Comparison of ENCODE assay signal across 28 mouse cellular contexts in genomic region chr2:103209056-103209455, GRCm38 (mm10).
DNase-seq lines count a peak whose midpoint lies in the region; ATAC-seq and TF ChIP-seq lines count a peak whose summit lies in the region.
"Had no signal": no experiment of that assay in that cellular context is flagged by ENCODE, and none has a peak within 500 bp of the region (broad histone marks: within the 10 kb centered on the region; RNA-seq: fewer than 3 reads in every experiment).

No protein-coding gene starts in this region.

- no peak overlapping the region for H3K9ac ChIP-seq in neural tube, embryonic 15.5 days (replicated peaks)
- H3K9ac ChIP-seq in stomach, embryonic 16.5 days (ENCODE audit: low read length) = no peak overlapping the region
- H3K9ac ChIP-seq: embryonic facial prominence, embryonic 12.5 days; heart, embryonic 12.5 days; hindbrain, embryonic 15.5 days; intestine, embryonic 15.5 days; limb, embryonic 15.5 days; liver, embryonic 13.5 days; midbrain, embryonic 13.5 days; neural tube, embryonic 12.5 days had no signal

- peak; percentile 4 for DNase-seq in cerebellum, adult 9-10 months
- DNase-seq in cerebellum, adult 2 months = no peak
- no peak for DNase-seq in layer of hippocampus, adult 2 months (ENCODE audit: low spot score in 2 of 2)
- DNase-seq in layer of hippocampus, postnatal 36 days = no peak
- DNase-seq in neural tube, embryonic 10.5 days (ENCODE audit: extremely low spot score, low spot score) = no peak
- DNase-seq: cerebellum, adult 8-10 months; cerebellum, postnatal 36 days; gastrocnemius, postnatal 36 days; heart, adult 18-20 months; heart, postnatal 4 days; kidney, adult 2 months; kidney, postnatal 4 days; liver, embryonic 13.5 days; thymus, adult 18-20 months; thymus, postnatal 25 days had no signal

- H3K4me3 ChIP-seq in cerebellum, adult 2 months (replicated peaks; ENCODE audit: insufficient read depth, low read depth, low read length) = no peak overlapping the region
- no peak overlapping the region for H3K4me3 ChIP-seq in layer of hippocampus, adult 2 months
- no peak overlapping the region for H3K4me3 ChIP-seq in neural tube, embryonic 15.5 days (replicated peaks)
- no peak overlapping the region for H3K4me3 ChIP-seq in stomach, embryonic 16.5 days (replicated peaks; ENCODE audit: low read length)
- H3K4me3 ChIP-seq: embryonic facial prominence, embryonic 12.5 days; heart, embryonic 12.5 days; hindbrain, embryonic 15.5 days; intestine, embryonic 15.5 days; limb, embryonic 10.5 days; limb, embryonic 15.5 days; liver, embryonic 13.5 days; midbrain, embryonic 13.5 days; neural tube, embryonic 12.5 days had no signal

- ATAC-seq in neural tube, embryonic 15.5 days (ENCODE audit: low FRiP score) = 0 out of 2 replicates have a peak, but pooled peaks have one; percentile 53
- no peak for ATAC-seq in stomach, embryonic 16.5 days (ENCODE audit: insufficient read depth, low FRiP score)
- no peak for ATAC-seq in erythroid progenitor cell, adult 5-6 weeks (replicated peaks; ENCODE audit: low FRiP score, poor library complexity, severe bottlenecking)
- ATAC-seq: forebrain, embryonic 14.5 days; intestine, embryonic 15.5 days; midbrain, embryonic 13.5 days had no signal

- H3K9me3 ChIP-seq in neural tube, embryonic 15.5 days (replicated peaks) = no peaks in the 10 kb centered on the region
- H3K9me3 ChIP-seq in stomach, embryonic 16.5 days (replicated peaks; ENCODE audit: control insufficient read depth, low read length) = no peaks in the 10 kb centered on the region
- H3K9me3 ChIP-seq: embryonic facial prominence, embryonic 12.5 days; G1E; heart, embryonic 12.5 days; hindbrain, embryonic 15.5 days; intestine, embryonic 15.5 days; limb, embryonic 10.5 days; limb, embryonic 15.5 days; liver, embryonic 13.5 days; midbrain, embryonic 13.5 days; neural tube, embryonic 12.5 days had no signal

- 72% methylated on average over 2 of the region's 2 CpGs for WGBS in cerebellum, adult 2 months
- 75% methylated on average over 2 of the region's 2 CpGs for WGBS in neural tube, embryonic 15.5 days
- 78% methylated on average over 2 of the region's 2 CpGs for WGBS in stomach, embryonic 16.5 days

- no peak for TF ChIP-seq POLR2A in cerebellum, adult 2 months (IDR thresholded peaks at IDR 0.05; ENCODE audit: borderline replicate concordance, insufficient read depth, low read length)

- no peak overlapping the region for H3K4me2 ChIP-seq in neural tube, embryonic 15.5 days
- H3K4me2 ChIP-seq in stomach, embryonic 16.5 days (ENCODE audit: low read depth, low read length) = no peak overlapping the region
- H3K4me2 ChIP-seq: embryonic facial prominence, embryonic 12.5 days; heart, embryonic 12.5 days; hindbrain, embryonic 15.5 days; intestine, embryonic 15.5 days; limb, embryonic 15.5 days; liver, embryonic 13.5 days; midbrain, embryonic 13.5 days; neural tube, embryonic 12.5 days had no signal

- TF ChIP-seq CTCF in cerebellum, adult 2 months (IDR thresholded peaks at IDR 0.05; ENCODE audit: borderline replicate concordance, insufficient read depth, low read depth, low read length) = no peak
- TF ChIP-seq CTCF in layer of hippocampus, adult 2 months (conservative IDR thresholded peaks at IDR 0.05) = no peak

- H3K36me3 ChIP-seq in neural tube, embryonic 15.5 days = no peaks in the 10 kb centered on the region
- no peaks in the 10 kb centered on the region for H3K36me3 ChIP-seq in stomach, embryonic 16.5 days (ENCODE audit: control insufficient read depth, insufficient read depth, low read length)
- H3K36me3 ChIP-seq: embryonic facial prominence, embryonic 12.5 days; G1E; heart, embryonic 12.5 days; hindbrain, embryonic 15.5 days; intestine, embryonic 15.5 days; limb, embryonic 10.5 days; limb, embryonic 15.5 days; liver, embryonic 13.5 days; midbrain, embryonic 13.5 days; neural tube, embryonic 12.5 days had no signal

- H3K4me1 ChIP-seq in cerebellum, adult 2 months (ENCODE audit: control insufficient read depth, insufficient read depth, low read length) = no peaks in the 10 kb centered on the region
- H3K4me1 ChIP-seq in neural tube, embryonic 15.5 days = no peaks in the 10 kb centered on the region
- H3K4me1 ChIP-seq in stomach, embryonic 16.5 days (ENCODE audit: control insufficient read depth, insufficient read depth, low read length) = 0 out of 2 replicates have a peak, but pooled peaks cover 6% of the 10 kb centered on the region
- H3K4me1 ChIP-seq: embryonic facial prominence, embryonic 12.5 days; heart, embryonic 12.5 days; hindbrain, embryonic 15.5 days; intestine, embryonic 15.5 days; limb, embryonic 10.5 days; limb, embryonic 15.5 days; liver, embryonic 13.5 days; midbrain, embryonic 13.5 days; neural tube, embryonic 12.5 days had no signal

- no peaks in the 10 kb centered on the region for H3K27me3 ChIP-seq in cerebellum, adult 2 months (ENCODE audit: control insufficient read depth, insufficient read depth, low read length)
- H3K27me3 ChIP-seq in neural tube, embryonic 15.5 days (replicated peaks) = no peaks in the 10 kb centered on the region
- H3K27me3 ChIP-seq in stomach, embryonic 16.5 days (ENCODE audit: control insufficient read depth, insufficient read depth, low read length) = no peaks in the 10 kb centered on the region
- H3K27me3 ChIP-seq: embryonic facial prominence, embryonic 12.5 days; heart, embryonic 12.5 days; hindbrain, embryonic 15.5 days; intestine, embryonic 15.5 days; limb, embryonic 15.5 days; liver, embryonic 13.5 days; midbrain, embryonic 13.5 days; neural tube, embryonic 12.5 days had no signal

- H3K27ac ChIP-seq in cerebellum, adult 2 months (ENCODE audit: insufficient read depth, low read length) = no peak overlapping the region
- H3K27ac ChIP-seq in layer of hippocampus, adult 2 months = peak overlapping the region; percentile 29; the same call in 1 of the 2 replicates
- no peak overlapping the region for H3K27ac ChIP-seq in neural tube, embryonic 15.5 days (replicated peaks)
- H3K27ac ChIP-seq in stomach, embryonic 16.5 days (ENCODE audit: low read length) = peak overlapping the region; percentile 5
- H3K27ac ChIP-seq: embryonic facial prominence, embryonic 12.5 days; hindbrain, embryonic 15.5 days; intestine, embryonic 15.5 days; limb, embryonic 10.5 days; limb, embryonic 15.5 days; liver, embryonic 13.5 days; midbrain, embryonic 13.5 days; neural tube, embryonic 12.5 days had no signal

Comparison
In these comparisons a context has a peak if more than half of its experiments do, and no peak if none do; other contexts are left out.
1. H3K27ac ChIP-seq: peak in layer of hippocampus, adult 2 months (single experiment) and stomach, embryonic 16.5 days (single experiment); none in cerebellum, adult 2 months (single experiment) and neural tube, embryonic 15.5 days (single experiment).